Mouse (Mus musculus) limb, embryonic 11.5 days (tissue): Measurements from ENCODE around the gene Trmt5. TPM values are rescaled to one million over a fixed set of nuclear protein-coding genes. Genes with fewer than 3 reads are reported as not detected.

Experiments used
- ATAC-seq: fragments of 200-750 bp; cut with Nextera tagmentation; 2 replicates; pipeline ENCODE4 v1.8.0; 2017; ENCODE audit warnings: low read depth; ENCODE audit not compliant: insufficient number of reproducible peaks, low FRiP score, low TSS enrichment
- DNase-seq: peaks from one replicate; pipeline ENCODE4 v3.0.0-alpha.2; 2015; ENCODE audit warnings: low spot score
- H3K27ac ChIP-seq: fragments of 300-500 bp; sonication (generic); replicated peaks from 2 replicates; pipeline ENCODE4 v1.5.1; 2014; ENCODE audit warnings: low read depth, mild to moderate bottlenecking, low read length
- H3K27me3 ChIP-seq: fragments of 300-500 bp; sonication (generic); 2 replicates; pipeline ENCODE4 v1.6.1; 2014; ENCODE audit warnings: mild to moderate bottlenecking, low read length, mixed read lengths; ENCODE audit not compliant: control insufficient read depth, insufficient read depth
- H3K36me3 ChIP-seq: fragments of 300-500 bp; sonication (generic); 2 replicates; pipeline ENCODE4 v1.6.1; 2014; ENCODE audit warnings: mild to moderate bottlenecking, low read length, moderate library complexity, mixed read lengths; ENCODE audit not compliant: control insufficient read depth, insufficient read depth
- H3K4me1 ChIP-seq: fragments of 300-500 bp; sonication (generic); 2 replicates; pipeline ENCODE4 v1.6.1; 2014; ENCODE audit warnings: low read length, mixed read lengths; ENCODE audit not compliant: control insufficient read depth, insufficient read depth
- H3K4me2 ChIP-seq: fragments of 300-500 bp; sonication (generic); 2 replicates; pipeline ENCODE4 v1.6.1; 2014; ENCODE audit warnings: low read depth, mild to moderate bottlenecking, moderate library complexity; ENCODE audit not compliant: severe bottlenecking
- H3K4me3 ChIP-seq: fragments of 300-500 bp; sonication (generic); 2 replicates; pipeline ENCODE4 v1.5.1; 2014; ENCODE audit warnings: low read depth, low read length
- H3K9ac ChIP-seq: fragments of 300-500 bp; sonication (generic); 2 replicates; pipeline ENCODE4 v1.6.1; 2014; ENCODE audit warnings: mild to moderate bottlenecking, low read length
- H3K9me3 ChIP-seq: fragments of 300-500 bp; sonication (generic); 2 replicates; pipeline ENCODE4 v1.6.1; 2016; ENCODE audit warnings: low read length; ENCODE audit not compliant: control insufficient read depth
- WGBS: fragments of 180-500 bp; shearing (Covaris S2); extraction: QIAGEN DNeasy Blood & Tissue Kit; methylation state at CpG from one replicate; pipeline ENCODE4 v1.1.7; 2014; 5-methylcytosine and 5-hydroxymethylcytosine counted together
- polyA plus RNA-seq: library from polyadenylated mRNA; unstranded; fragments of >200 nt; fragmentation: Nextera tagmentation; extraction: Ambion mirVana; gene quantifications from 2 replicates; pipeline ENCODE4 v1.2.1, GENCODE M21; 2014

Gene Trmt5
- polyA plus RNA-seq, 1 experiment from 2014 or later: 25.0 TPM

- Histone ChIP-seq H3K36me3 (no peaks in the 10 kb centered on the region), H3K9ac (no peak overlapping the region), H3K27ac (no peak overlapping the region), H3K4me2 (no peak overlapping the region), H3K9me3 (no peaks in the 10 kb centered on the region), H3K27me3 (no peaks in the 10 kb centered on the region), H3K4me3 (no peak overlapping the region), H3K4me1 (no peaks in the 10 kb centered on the region; the same call in 1 of the 2 replicates)
- whole genome bisulfite sequencing: 89% methylated on average over 1 of the region's 1 CpGs
- DNase-seq: no peak
- ATAC-seq: no peak
Observed at GRCm38 (mm10) chr12:73324742-73325141, 38.2 kb upstream of the Trmt5 start.

GRCm38 (mm10) chr12:73324180-73324586 lies 37.7 kb upstream of the Trmt5 start:
- ATAC-seq (no peak), DNase-seq (no peak)
- H3K4me2 ChIP-seq: no peak overlapping the region
- H3K4me3 ChIP-seq: no peak overlapping the region
- no peaks in the 10 kb centered on the region for H3K27me3 ChIP-seq
- H3K9ac ChIP-seq: no peak overlapping the region
- H3K27ac ChIP-seq: no peak overlapping the region
- H3K36me3 ChIP-seq: no peaks in the 10 kb centered on the region
- no peaks in the 10 kb centered on the region; the same call in 1 of the 2 replicates for H3K4me1 ChIP-seq
- no peaks in the 10 kb centered on the region for H3K9me3 ChIP-seq
- WGBS: 92% methylated on average over 8 of the region's 8 CpGs

- Histone ChIP-seq H3K4me2 (no peak overlapping the region), H3K27ac (no peak overlapping the region), H3K9me3 (no peaks in the 10 kb centered on the region), H3K36me3 (no peaks in the 10 kb centered on the region), H3K4me3 (no peak overlapping the region), H3K9ac (no peak overlapping the region), H3K4me1 (no peaks in the 10 kb centered on the region), H3K27me3 (no peaks in the 10 kb centered on the region)
- ATAC-seq: no peak
- DNase-seq: no peak
- WGBS: 89% methylated on average over 7 of the region's 7 CpGs
Observed at GRCm38 (mm10) chr12:73317706-73318686, 31.5 kb upstream of the Trmt5 start.

DNA sequence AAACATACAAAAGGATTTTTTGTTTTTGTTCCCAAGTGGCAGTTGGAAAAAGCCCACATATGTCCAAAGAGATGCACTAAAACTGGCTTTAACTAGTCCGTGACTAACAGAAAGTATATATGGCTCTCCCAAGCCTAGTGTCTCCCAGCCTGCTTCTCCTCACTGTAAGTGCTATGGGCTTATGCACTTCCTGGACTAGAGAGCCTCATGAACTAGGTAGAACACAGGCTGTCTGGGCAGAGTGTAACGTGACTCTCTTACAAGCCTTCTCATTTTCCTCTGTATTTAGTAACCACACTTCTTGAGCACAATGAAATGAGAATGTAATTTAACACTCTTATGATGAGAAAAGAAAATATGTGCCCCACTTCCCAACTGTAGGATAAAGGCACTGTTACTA lies 22.2 kb upstream of the Trmt5 start:
- no peak overlapping the region for H3K4me2 ChIP-seq
- WGBS: 76% methylated on average over 2 of the region's 2 CpGs
- no peak overlapping the region for H3K9ac ChIP-seq
- no peak for DNase-seq
- no peaks in the 10 kb centered on the region for H3K36me3 ChIP-seq
- H3K27ac ChIP-seq: no peak overlapping the region
- H3K9me3 ChIP-seq: no peaks in the 10 kb centered on the region
- no peak overlapping the region for H3K4me3 ChIP-seq
- no peak for ATAC-seq
- H3K27me3 ChIP-seq: no peaks in the 10 kb centered on the region
- no peaks in the 10 kb centered on the region for H3K4me1 ChIP-seq

GRCm38 (mm10) chr12:73307750-73308149 lies 21.2 kb upstream of the Trmt5 start:
- no peak overlapping the region for H3K27ac ChIP-seq
- no peak overlapping the region for H3K4me2 ChIP-seq
- DNase-seq (no peak), ATAC-seq (no peak)
- H3K27me3 ChIP-seq: no peaks in the 10 kb centered on the region
- no peak overlapping the region for H3K9ac ChIP-seq
- no peak overlapping the region for H3K4me3 ChIP-seq
- no peaks in the 10 kb centered on the region for H3K4me1 ChIP-seq
- 90% methylated on average over 4 of the region's 4 CpGs for whole genome bisulfite sequencing
- no peaks in the 10 kb centered on the region for H3K36me3 ChIP-seq
- H3K9me3 ChIP-seq: no peaks in the 10 kb centered on the region

DNA sequence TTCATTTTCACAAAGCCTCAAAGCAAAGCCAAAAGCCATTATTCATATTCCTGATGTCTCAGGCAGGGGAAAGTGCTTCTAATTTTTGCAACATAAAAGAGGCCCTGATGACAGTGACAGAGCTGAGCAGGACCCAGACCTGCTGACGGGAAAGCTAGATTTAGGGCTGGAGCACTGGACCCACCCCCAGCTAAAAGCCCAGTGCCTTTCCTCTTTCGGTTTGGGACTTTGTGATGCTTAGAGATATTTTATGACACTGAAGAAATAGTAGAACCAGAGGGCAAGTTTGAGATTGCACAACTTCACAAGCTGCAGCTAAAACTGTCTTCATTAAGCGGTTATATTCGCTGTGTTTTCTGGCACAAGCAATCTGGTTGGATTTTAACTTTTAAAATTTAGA lies 18.1 kb upstream of the Trmt5 start:
- Histone ChIP-seq H3K9me3 (no peaks in the 10 kb centered on the region), H3K36me3 (no peaks in the 10 kb centered on the region; the same call in 1 of the 2 replicates), H3K4me1 (no peaks in the 10 kb centered on the region), H3K27ac (no peak overlapping the region), H3K27me3 (no peaks in the 10 kb centered on the region), H3K4me3 (no peak overlapping the region), H3K4me2 (no peak overlapping the region), H3K9ac (no peak overlapping the region)
- DNase-seq (no peak), ATAC-seq (no peak)
- 83% methylated on average over 4 of the region's 4 CpGs for WGBS

DNA sequence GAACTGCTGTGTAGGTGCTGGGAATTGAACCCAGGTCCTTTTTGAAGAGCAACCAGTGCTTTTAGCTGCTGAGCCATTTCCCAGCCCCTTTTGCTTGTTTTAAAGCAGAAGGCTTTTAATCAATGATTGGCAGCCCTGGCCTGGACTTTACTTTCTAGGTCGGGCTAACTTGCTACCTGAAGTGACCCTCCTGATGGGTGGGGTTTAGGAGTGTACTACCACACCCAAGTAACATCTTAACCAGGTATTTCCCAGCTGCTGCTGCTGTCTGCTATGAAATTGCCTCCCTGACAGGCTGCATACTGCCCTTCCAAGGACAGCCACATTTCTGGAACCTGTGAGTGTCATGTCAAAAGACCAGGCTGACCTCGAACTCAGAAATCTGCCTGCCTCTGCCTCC lies 14.0 kb upstream of the Trmt5 start:
- Histone ChIP-seq H3K27me3 (no peaks in the 10 kb centered on the region), H3K27ac (no peak overlapping the region), H3K9me3 (no peaks in the 10 kb centered on the region), H3K9ac (no peak overlapping the region), H3K4me1 (no peaks in the 10 kb centered on the region), H3K4me3 (no peak overlapping the region), H3K4me2 (no peak overlapping the region), H3K36me3 (no peaks in the 10 kb centered on the region; the same call in 1 of the 2 replicates)
- ATAC-seq (no peak), DNase-seq (no peak)
- 88% methylated on average over 2 of the region's 2 CpGs for WGBS

DNA sequence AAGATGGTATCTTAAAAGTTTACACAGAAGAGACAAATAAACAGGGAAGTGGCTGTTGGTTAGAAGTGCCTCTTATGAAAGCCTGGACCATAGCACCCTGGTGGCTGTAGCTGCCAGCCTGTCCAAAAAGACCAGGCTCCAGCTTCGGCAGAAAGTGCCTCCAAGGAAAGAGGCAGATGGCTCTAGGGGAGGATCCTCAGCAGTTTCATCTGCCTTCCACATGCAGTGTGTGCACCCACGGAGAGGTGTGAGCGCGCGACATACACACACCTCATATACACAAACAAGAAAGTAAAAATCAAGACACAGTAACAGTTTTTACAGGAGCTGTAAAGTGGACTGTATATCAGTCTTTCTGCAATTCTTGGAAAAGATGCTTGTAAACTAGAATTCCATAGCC lies 12.1 kb upstream of the Trmt5 start:
- Histone ChIP-seq H3K9me3 (no peaks in the 10 kb centered on the region), H3K4me1 (no peaks in the 10 kb centered on the region), H3K27me3 (no peaks in the 10 kb centered on the region), H3K4me3 (no peak overlapping the region), H3K27ac (no peak overlapping the region), H3K4me2 (no peak overlapping the region), H3K9ac (no peak overlapping the region), H3K36me3 (no peaks in the 10 kb centered on the region; the same call in 1 of the 2 replicates)
- WGBS: 91% methylated on average over 5 of the region's 5 CpGs
- no peak for DNase-seq
- no peak for ATAC-seq
